Mouse (Mus musculus) small intestine, adult 2 months (tissue): ENCODE data around the gene Tsga10ip.

Experiments
- CTCF ChIP-seq: fragments of 200-500 bp; IDR thresholded peaks from 2 replicates; pipeline ENCODE4 v1.5.1; 2012; ENCODE audit warnings: low read depth, mild to moderate bottlenecking, control low read depth, inconsistent platforms, low read length, moderate library complexity, mixed read lengths; ENCODE audit not compliant: insufficient replicate concordance, insufficient read length; ENCODE audit errors: extremely low read depth
- POLR2A ChIP-seq: fragments of 200-500 bp; IDR thresholded peaks from 2 replicates; pipeline ENCODE4 v1.6.1; 2012; ENCODE audit warnings: low read depth, mild to moderate bottlenecking, control low read depth, inconsistent platforms, low read length, moderate library complexity

DNA sequence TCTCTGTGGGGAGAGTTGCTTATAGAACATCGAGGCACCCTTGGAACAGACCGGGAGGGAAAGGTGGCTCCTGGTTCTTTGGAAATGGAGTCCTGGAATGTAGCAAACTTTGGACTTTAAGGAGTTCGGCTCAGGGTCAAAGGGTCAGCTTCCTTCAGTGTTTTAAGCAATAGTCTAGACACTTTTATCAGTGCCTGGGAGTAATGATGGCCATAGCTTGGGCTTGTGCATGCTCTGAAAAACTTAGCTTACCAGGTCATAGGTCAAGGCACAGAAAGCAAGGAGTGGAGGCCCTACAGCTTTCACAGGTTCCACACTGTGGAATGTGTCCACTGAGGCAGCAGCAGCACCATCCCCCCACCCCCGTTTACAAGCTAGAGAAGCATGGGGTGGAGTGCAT lies 27.6 kb downstream of the Tsga10ip start:
- no peak for TF ChIP-seq CTCF
- no peak for TF ChIP-seq POLR2A
